Mouse (Mus musculus) spleen, postnatal 4 days (tissue): ENCODE measurements at regions not wholly inside any gene's neighbourhood (a gene's known extent, or its start where the extent isn't known, plus 50 kb on each side); places are given as distances from the start of the nearest gene placed in this dataset.

Experiments used
- DNase-seq, 2 experiments: peaks; one replicate each; pipeline ENCODE4 v3.0.0; 2022; ENCODE audit warnings: low spot score in 2 of 2

GRCm38 (mm10) chr6:51754239-51754681 lies 230.6 kb downstream of the Snx10 start:
- DNase-seq, result no peak

DNA sequence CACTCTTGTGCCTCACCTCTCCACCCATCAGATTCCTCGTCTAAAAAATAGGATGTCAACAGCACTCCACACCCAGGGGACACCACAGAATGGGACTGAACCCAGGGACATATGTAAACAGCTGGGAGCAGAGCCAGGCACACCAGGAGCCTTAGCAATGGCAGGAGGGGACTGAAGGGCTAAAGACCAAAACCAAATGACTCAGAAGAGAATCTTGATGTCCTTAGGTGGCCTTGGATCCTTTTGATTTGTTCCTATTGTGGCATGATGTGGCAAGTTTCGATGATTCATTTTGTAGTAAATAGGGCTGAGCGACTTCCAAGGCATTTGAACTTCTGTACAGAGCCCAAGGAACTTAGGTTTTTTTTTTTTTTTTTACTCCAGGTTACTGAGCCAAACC lies 233.4 kb downstream of the Snx10 start:
- no peak for DNase-seq

GRCm38 (mm10) chr6:51757746-51758145 lies 234.0 kb downstream of the Snx10 start:
- DNase-seq, result no peak

DNA sequence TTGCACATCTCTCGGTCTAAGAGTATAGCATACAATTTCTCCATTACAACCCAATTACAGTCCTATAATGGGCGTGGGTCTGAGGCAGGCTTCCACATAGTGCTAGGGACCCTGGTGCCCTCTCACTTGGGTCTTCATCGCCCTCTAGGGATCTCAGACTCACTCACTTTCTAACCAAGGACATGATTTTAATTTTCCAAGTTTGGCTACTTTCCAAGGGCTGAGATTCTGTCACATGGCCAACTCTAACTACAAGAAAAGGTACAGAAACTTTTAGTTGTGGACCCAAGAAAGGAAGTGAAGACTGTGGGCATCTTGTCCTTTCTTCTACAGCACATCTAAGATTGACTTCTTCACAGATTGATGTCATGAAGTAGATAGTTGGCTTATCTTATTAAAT lies 235.1 kb downstream of the Snx10 start:
- no peak for DNase-seq

DNA sequence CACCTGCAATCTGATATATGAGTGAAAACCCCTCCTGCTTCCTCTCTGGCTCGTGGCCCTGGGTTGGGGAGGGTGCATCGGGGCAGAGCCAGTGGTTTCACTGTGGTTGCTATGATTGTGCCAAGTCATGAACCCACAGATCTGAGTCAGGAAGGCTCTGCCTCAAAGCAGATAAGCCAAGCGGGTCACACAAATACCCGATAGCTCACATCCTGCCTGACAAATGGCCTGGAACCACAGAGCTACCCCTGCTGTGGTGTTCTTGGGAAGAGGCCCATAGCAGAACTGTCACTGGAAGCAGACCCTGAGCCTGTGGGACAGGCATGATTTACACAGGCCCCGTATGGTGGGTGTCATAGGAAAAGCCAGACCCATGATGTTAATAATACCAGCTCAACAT lies 236.7 kb downstream of the Snx10 start:
- no peak for DNase-seq

DNA sequence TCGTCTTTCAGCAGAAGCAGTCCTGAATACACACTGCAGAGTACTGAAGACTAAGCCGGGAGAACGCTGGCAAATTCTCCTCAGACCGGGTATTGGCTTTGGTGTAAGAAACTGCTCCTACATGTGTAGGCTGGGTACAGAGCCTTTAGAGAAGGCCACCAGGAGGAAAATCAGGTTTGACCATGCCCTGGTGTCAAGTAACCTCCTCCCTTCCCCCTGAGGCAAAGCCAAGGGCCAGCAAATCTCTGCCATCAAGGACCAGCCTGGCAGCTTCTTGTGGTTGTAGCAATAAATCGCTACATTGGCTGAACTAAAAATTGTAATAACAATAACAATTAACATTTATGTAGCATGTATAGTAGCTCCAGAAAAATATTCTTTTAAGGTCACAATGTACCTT lies 237.8 kb downstream of the Snx10 start:
- no peak for DNase-seq

- no peak for DNase-seq
Measured at GRCm38 (mm10) chr6:51766482-51766881, 242.8 kb downstream of the Snx10 start.

- no peak for DNase-seq
Measured at GRCm38 (mm10) chr6:51767582-51768341, 244.1 kb downstream of the Snx10 start.

- DNase-seq, result no peak
Measured at GRCm38 (mm10) chr6:51771001-51771400, 241.3 kb downstream of the Skap2 start.

DNA sequence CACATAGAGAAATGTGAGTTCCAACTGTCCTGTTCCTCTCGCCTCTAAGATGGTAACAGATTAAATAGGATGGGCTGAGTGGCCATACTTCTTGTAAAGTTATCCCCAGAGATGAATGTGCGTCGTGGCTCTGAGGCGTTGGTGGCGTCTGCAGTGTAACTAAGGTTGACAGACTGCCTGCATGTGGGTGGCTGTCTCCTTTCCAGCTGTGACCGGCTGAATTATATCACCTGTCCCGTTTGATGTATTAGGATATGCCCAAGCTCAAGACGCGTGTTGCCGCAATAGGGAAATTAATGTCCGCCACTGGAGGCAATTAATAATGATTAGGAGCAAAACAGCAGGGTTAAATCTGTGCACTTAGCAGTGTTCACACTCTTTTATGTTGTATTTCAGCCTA lies 240.9 kb downstream of the Skap2 start:
- no peak for DNase-seq

DNA sequence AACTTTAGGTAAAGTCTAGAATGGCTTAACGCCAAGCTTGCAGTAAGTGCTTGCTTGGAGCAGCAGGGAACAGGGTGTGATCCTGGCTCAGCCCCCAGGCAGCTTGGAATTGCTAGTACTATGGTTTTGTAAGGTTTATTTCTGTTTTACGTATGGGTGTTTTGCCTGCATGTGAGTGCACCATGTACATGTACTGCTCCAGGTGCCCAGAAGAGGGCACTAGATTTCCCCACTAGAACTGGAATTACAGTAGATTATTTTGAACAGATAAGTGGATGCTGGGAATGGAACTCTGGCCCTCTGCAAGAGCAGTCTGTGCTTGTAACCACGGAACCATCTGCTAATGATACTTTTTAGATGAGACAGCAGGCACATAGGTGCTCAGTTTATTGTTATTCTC lies 237.6 kb downstream of the Skap2 start:
- no peak for DNase-seq

DNA sequence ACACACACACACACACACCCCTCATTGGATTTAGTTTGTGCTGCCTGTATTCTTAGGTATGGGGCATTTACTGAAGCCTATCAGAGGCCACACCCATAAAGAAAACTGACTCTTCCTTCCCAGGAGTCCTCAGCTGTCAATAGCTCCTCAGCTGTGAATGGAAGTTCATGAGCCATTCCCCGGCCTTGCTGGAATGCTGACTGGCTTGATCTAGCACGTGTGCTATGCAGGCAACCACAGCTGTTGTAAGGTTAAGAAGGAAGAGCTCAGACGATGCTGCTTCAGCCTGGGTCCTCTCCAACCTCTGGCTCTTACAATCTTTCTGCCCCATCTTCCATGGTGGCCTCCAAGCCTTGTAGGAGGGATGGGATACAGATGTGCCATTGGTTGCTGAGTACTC lies 226.7 kb downstream of the Skap2 start:
- DNase-seq, result no peak

DNA sequence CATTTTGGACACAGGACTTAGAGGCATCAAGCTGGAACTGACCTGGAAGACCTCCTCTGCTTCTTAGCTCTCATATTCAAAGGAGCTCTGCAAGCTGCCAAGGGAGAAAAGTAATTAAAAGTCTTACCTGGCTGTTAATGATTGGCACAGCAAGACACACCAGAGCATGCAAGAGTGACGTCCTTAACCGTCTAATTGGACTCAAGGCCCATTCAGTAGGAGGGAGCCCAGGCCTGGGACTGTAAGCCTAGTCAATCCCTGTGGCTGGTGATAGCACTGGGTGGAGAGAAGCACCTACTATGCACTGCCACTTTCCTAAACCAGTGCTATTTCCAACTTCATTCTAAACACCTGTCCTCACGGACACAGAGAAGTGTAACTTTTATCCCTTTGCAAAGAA lies 225.5 kb downstream of the Skap2 start:
- DNase-seq, result no peak

GRCm38 (mm10) chr6:51788156-51788555 lies 224.2 kb downstream of the Skap2 start:
- DNase-seq, result no peak

DNA sequence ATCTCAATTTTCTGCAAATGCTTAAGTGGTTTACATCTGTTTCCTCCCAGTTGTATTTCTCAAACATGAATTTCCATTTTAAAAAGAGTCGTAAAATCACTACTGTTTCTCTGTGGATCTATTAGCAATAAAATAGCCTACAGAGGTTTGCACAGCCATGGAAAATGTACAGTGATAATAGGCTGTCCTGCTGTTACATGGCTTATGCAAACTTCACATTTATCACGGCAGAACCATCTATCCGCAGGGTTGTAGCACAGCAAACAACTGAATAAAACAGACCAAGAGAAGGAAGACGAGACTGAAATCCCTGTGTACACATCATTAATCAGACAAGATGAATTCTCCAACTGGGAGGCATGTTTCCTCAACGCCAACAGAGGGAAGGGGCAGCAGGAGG lies 222.1 kb downstream of the Skap2 start:
- DNase-seq, result no peak

DNA sequence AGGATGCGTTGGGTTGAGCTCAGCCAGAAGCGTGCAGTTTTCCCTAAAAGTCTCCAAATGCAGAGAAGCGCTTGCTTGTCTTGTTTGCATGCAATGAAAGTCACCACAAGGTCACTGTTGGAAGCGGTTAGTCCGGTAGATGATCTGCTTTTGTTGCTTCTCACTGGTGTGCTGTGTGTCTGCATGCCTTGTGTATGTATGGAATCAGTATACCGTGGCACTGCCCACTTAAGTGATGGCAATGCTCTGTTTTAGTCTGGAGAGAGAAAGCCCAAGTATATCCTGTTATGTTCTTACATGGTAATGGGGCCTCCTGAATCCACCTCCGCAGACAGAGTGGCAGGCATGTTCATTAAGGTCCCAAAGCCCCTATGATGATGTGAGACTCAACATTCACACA lies 221.7 kb downstream of the Skap2 start:
- no peak for DNase-seq

- peak; percentile 33 to 79 for DNase-seq
Measured at GRCm38 (mm10) chr6:51795300-51795699, 217.0 kb downstream of the Skap2 start.

- no peak for DNase-seq
Measured at GRCm38 (mm10) chr6:51798577-51799240, 213.6 kb downstream of the Skap2 start.

GRCm38 (mm10) chr6:51805656-51806055 lies 206.7 kb downstream of the Skap2 start:
- no peak for DNase-seq
